Mouse (Mus musculus): ENCODE results near the gene Syne3. TPM values are rescaled to one million over a fixed set of nuclear protein-coding genes. Genes with fewer than 3 reads are reported as not detected.

The Syne3 gene
- polyA plus RNA-seq, 1 experiment from 2014 or later, result 0.08 TPM

DNA sequence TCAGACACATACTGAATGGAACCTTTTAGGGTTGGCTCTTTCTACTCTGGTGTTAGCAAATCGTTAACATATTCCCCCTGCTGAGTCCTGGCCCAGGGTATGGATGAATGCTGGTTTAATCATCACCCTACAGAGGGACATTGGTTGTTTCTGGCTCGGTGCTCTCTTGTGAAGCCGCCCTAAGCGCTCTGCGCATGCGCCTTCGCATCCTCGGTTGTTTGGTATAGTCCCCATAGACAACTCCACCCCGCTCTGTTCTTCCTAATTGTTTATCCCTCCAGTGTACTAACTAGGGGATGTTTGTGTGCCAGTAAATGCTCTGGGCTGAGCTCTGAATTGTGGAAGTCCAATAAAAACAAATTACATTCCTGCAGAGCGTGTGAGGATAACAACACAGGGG lies 7.0 kb upstream of the Syne3 start:
- Histone ChIP-seq H3K4me2 (ENCODE audit: low read length) (no peak overlapping the region), H3K27ac (ENCODE audit: low read depth, low read length) (peak overlapping the region; percentile 39; the same call in 1 of the 2 replicates), H3K9me3 (replicated peaks; ENCODE audit: control insufficient read depth, low read length) (no peaks in the 10 kb centered on the region), H3K9ac (ENCODE audit: low read length) (no peak overlapping the region), H3K4me1 (ENCODE audit: control insufficient read depth, insufficient read depth, low read length) (0 out of 2 replicates have a peak, but pooled peaks cover 3% of the 10 kb centered on the region), H3K4me3 (ENCODE audit: low read depth, low read length) (no peak overlapping the region), H3K27me3 (replicated peaks; ENCODE audit: control insufficient read depth, insufficient read depth, low read length) (no peaks in the 10 kb centered on the region), H3K36me3 (ENCODE audit: control insufficient read depth, insufficient read depth, low read length) (no peaks in the 10 kb centered on the region)
- DNase-seq (ENCODE audit: low spot score) (peak; percentile 52), ATAC-seq (no peak)
- WGBS, result 52% methylated on average over 10 of the region's 10 CpGs

DNA sequence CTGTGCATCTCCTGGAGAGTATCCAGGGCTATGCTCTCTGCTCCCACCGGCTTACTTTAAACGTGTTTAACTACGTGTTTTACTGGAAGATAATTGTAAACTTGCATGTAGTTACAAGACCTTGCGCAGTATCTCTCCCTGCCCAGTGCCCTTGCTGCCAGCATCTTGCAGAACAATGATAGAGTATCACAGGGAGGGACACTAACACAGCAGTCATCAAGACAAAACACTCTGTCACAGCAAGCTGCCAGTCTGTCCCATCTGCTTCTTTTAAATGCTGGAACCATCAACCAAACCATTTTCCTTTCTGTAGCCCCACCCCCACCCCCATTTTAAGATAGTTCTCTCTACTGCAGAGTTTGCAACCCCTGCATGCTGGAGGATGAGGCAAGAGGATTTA lies 6.6 kb upstream of the Syne3 start:
- no peak for DNase-seq (ENCODE audit: low spot score)
- H3K4me2 ChIP-seq (ENCODE audit: low read length), result no peak overlapping the region
- no peak for ATAC-seq
- H3K4me3 ChIP-seq (ENCODE audit: low read depth, low read length), result no peak overlapping the region
- no peak overlapping the region for H3K9ac ChIP-seq (ENCODE audit: low read length)
- H3K27ac ChIP-seq (ENCODE audit: low read depth, low read length), result 0 out of 2 replicates have a peak overlapping the region, but pooled peaks have one; percentile 39
- H3K4me1 ChIP-seq (ENCODE audit: control insufficient read depth, insufficient read depth, low read length), result 0 out of 2 replicates have a peak, but pooled peaks cover 3% of the 10 kb centered on the region
- H3K27me3 ChIP-seq (replicated peaks; ENCODE audit: control insufficient read depth, insufficient read depth, low read length), result 0 out of 2 replicates have a peak, but pooled peaks cover under 1% of the 10 kb centered on the region
- 67% methylated on average over 4 of the region's 4 CpGs for WGBS
- H3K9me3 ChIP-seq (replicated peaks; ENCODE audit: control insufficient read depth, low read length), result no peaks in the 10 kb centered on the region
- no peaks in the 10 kb centered on the region for H3K36me3 ChIP-seq (ENCODE audit: control insufficient read depth, insufficient read depth, low read length)

DNA sequence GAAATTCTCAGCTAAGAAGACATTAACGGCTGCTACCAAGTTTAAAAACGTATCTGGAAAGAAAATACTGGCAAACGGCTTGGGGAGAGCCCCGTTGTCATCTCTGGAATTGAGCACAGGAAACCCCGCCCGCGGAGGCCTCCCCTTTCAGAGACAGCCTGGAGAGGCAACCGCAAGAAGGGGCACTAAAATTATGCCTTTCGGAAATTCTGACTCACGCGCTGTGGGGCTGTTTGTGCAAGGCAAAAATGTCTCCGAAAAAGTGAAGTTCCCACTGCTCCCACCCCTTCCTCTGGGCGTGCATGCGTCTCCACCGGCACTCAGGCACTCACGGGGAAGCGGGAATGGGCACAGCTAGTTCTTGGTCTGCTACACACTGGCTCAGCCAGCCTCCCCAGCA lies 3.5 kb upstream of the Syne3 start:
- H3K4me1 ChIP-seq (ENCODE audit: control insufficient read depth, insufficient read depth, low read length), result peaks cover 13% of the 10 kb centered on the region; the same call in 1 of the 2 replicates
- no peak overlapping the region for H3K27ac ChIP-seq (ENCODE audit: low read depth, low read length)
- DNase-seq (ENCODE audit: low spot score), result no peak
- H3K4me2 ChIP-seq (ENCODE audit: low read length), result no peak overlapping the region
- H3K36me3 ChIP-seq (ENCODE audit: control insufficient read depth, insufficient read depth, low read length), result no peaks in the 10 kb centered on the region
- no peak for ATAC-seq
- H3K9me3 ChIP-seq (replicated peaks; ENCODE audit: control insufficient read depth, low read length), result no peaks in the 10 kb centered on the region
- peaks cover 21% of the 10 kb centered on the region for H3K27me3 ChIP-seq (replicated peaks; ENCODE audit: control insufficient read depth, insufficient read depth, low read length)
- H3K4me3 ChIP-seq (ENCODE audit: low read depth, low read length), result no peak overlapping the region
- WGBS, result 56% methylated on average over 17 of the region's 17 CpGs
- no peak overlapping the region for H3K9ac ChIP-seq (ENCODE audit: low read length)

DNA sequence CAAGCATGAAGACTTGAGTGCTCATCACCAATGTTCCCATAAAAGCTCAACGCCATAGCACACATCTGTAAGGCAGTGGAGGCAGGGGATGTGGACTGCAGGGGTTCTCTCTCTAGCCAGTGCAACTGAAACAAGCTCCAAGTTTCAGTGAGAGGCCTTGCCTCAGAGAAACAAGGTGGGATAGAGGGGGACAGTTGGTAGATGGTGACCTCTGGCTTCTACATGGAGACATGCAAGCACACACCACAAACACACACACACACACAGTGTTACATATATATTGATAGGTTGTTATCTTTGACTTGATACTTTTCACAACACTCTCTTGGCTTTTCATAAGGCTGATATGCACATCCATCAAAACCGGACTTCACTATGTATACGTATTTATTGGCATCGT lies 2.7 kb upstream of the Syne3 start:
- DNase-seq (ENCODE audit: low spot score), result no peak
- ATAC-seq, result no peak
- WGBS, result 94% methylated on average over 4 of the region's 4 CpGs

DNA sequence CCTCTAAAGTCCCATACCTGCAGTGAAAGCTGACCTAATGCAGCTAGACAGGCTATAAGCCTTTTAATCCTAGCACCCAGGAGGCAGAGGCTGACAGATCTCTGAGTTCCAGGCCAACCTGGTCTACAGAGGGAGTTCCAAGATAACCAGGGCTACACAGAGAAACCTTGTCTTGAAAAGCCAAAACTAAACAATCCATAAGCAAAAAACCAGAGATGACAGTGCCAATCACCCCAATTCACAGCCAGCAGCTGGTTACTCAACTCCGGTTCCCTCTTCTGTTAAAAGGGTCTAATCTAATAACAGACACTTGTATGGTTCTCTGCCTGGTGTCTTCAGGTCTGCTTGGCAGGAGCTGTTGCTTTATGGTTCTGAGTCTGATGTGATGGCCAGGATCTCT lies 2.0 kb upstream of the Syne3 start:
- H3K9me3 ChIP-seq (replicated peaks; ENCODE audit: control insufficient read depth, low read length), result no peaks in the 10 kb centered on the region
- peaks cover 26% of the 10 kb centered on the region for H3K27me3 ChIP-seq (replicated peaks; ENCODE audit: control insufficient read depth, insufficient read depth, low read length)
- no peak overlapping the region for H3K4me3 ChIP-seq (ENCODE audit: low read depth, low read length)
- no peaks in the 10 kb centered on the region for H3K36me3 ChIP-seq (ENCODE audit: control insufficient read depth, insufficient read depth, low read length)
- H3K4me2 ChIP-seq (ENCODE audit: low read length), result no peak overlapping the region
- ATAC-seq (no peak), DNase-seq (ENCODE audit: low spot score) (no peak)
- WGBS, result 85% methylated on average over 1 of the region's 1 CpGs
- no peak overlapping the region for H3K27ac ChIP-seq (ENCODE audit: low read depth, low read length)
- no peak overlapping the region for H3K9ac ChIP-seq (ENCODE audit: low read length)
- peaks cover 13% of the 10 kb centered on the region; the same call in 1 of the 2 replicates for H3K4me1 ChIP-seq (ENCODE audit: control insufficient read depth, insufficient read depth, low read length)

More for the DNA sequence above, 2.7 kb upstream of the Syne3 start:
- Histone ChIP-seq H3K4me2 (ENCODE audit: low read length) (no peak overlapping the region), H3K36me3 (ENCODE audit: control insufficient read depth, insufficient read depth, low read length) (no peaks in the 10 kb centered on the region), H3K4me3 (ENCODE audit: low read depth, low read length) (no peak overlapping the region), H3K27me3 (replicated peaks; ENCODE audit: control insufficient read depth, insufficient read depth, low read length) (peaks cover 26% of the 10 kb centered on the region), H3K4me1 (ENCODE audit: control insufficient read depth, insufficient read depth, low read length) (peaks cover 13% of the 10 kb centered on the region; the same call in 1 of the 2 replicates), H3K27ac (ENCODE audit: low read depth, low read length) (no peak overlapping the region), H3K9me3 (replicated peaks; ENCODE audit: control insufficient read depth, low read length) (no peaks in the 10 kb centered on the region), H3K9ac (ENCODE audit: low read length) (no peak overlapping the region)

DNA sequence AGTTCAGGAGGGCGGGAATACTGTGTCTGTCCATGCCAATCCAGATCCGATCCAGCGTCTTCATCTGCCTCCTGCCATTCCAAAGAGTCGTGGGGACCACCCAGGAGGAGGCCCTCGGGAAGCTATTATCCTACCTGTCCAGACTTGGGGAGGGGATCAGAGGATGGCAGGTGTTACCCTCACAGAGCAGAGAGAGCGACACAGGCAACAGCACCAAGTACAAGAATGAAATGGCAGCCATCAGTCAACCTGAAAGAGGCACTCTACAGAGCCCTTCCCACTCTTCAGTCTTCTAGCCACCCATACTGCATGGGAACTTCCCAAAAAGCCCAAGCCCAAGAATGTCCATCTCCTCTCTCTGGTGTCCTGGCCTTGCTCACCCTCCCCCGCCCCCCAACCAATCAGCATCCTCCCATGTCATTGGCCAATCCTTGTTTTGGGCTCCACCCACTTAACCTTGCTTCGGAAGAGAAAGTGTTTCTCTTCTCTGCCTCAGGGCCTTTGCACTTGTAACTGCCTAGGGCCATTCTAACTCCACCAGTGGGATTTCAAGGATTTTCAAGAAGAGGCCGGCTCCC lies 693 bp upstream of the Syne3 start:
- Histone ChIP-seq H3K27ac (ENCODE audit: low read depth, low read length) (no peak overlapping the region), H3K9me3 (replicated peaks; ENCODE audit: control insufficient read depth, low read length) (no peaks in the 10 kb centered on the region), H3K36me3 (ENCODE audit: control insufficient read depth, insufficient read depth, low read length) (no peaks in the 10 kb centered on the region), H3K4me2 (ENCODE audit: low read length) (peak overlapping the region; percentile 94), H3K4me1 (ENCODE audit: control insufficient read depth, insufficient read depth, low read length) (peaks cover 10% of the 10 kb centered on the region; the same call in 1 of the 2 replicates), H3K4me3 (ENCODE audit: low read depth, low read length) (peak overlapping the region; percentile 51), H3K9ac (ENCODE audit: low read length) (peak overlapping the region; percentile 53; the same call in 1 of the 2 replicates), H3K27me3 (replicated peaks; ENCODE audit: control insufficient read depth, insufficient read depth, low read length) (peaks cover 26% of the 10 kb centered on the region)
- DNase-seq (ENCODE audit: low spot score), result no peak
- peak; percentile 33 for ATAC-seq
- 18% methylated on average over 9 of the region's 9 CpGs for WGBS

DNA sequence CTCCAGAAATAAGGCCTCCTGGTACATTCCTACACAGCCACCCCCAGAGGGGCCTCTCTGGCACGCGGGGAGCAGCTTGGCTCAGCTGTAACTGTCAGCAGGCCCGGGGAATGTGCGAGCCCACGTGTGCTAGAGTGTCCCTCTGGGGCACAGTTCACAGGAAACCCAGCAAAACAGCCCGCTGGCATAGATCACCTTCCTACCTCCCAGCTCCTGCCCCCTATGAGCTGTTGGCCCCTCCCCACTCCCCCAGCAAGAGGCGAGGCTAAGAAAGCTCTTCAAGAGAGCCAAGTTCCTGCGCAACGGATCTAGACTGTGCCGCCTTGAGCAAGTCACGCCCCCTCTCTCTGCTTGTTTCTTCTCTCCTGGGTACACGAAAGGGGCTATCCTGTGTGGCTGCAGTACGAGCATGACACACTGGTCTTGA lies 844 bp downstream of the Syne3 start:
- no peak overlapping the region for H3K27ac ChIP-seq (ENCODE audit: low read depth, low read length)
- DNase-seq (ENCODE audit: low spot score), result peak; percentile 49
- peak overlapping the region; percentile 51 for H3K4me3 ChIP-seq (ENCODE audit: low read depth, low read length)
- no peak overlapping the region for H3K9ac ChIP-seq (ENCODE audit: low read length)
- peak overlapping the region; percentile 94 for H3K4me2 ChIP-seq (ENCODE audit: low read length)
- peaks cover 26% of the 10 kb centered on the region for H3K27me3 ChIP-seq (replicated peaks; ENCODE audit: control insufficient read depth, insufficient read depth, low read length)
- H3K36me3 ChIP-seq (ENCODE audit: control insufficient read depth, insufficient read depth, low read length), result no peaks in the 10 kb centered on the region
- 2% methylated on average over 13 of the region's 13 CpGs for WGBS
- peaks cover 10% of the 10 kb centered on the region; the same call in 1 of the 2 replicates for H3K4me1 ChIP-seq (ENCODE audit: control insufficient read depth, insufficient read depth, low read length)
- no peaks in the 10 kb centered on the region for H3K9me3 ChIP-seq (replicated peaks; ENCODE audit: control insufficient read depth, low read length)
- peak; percentile 35; the same call in 1 of the 2 replicates for ATAC-seq

DNA sequence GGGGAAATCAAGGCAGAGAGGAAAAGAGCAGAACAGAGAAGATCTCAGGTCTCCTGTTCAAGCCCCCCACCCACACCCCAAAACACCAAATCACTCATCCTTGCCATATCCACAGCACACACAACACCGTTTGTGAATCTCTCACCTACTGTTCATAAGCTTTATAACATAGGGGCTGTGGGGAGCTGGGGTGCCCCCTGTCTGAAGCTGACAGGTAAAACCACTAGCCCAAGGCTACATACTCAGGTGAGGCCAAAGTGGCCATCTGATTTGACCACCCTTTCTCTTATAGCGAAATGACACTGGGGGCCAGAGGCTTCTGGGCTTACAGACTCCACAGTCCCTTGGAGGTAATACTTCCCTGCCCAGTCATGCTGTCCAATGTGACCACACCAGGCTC lies 1.5 kb downstream of the Syne3 start:
- 59% methylated on average over 2 of the region's 2 CpGs for WGBS
- Histone ChIP-seq H3K9me3 (replicated peaks; ENCODE audit: control insufficient read depth, low read length) (no peaks in the 10 kb centered on the region), H3K27me3 (replicated peaks; ENCODE audit: control insufficient read depth, insufficient read depth, low read length) (peaks cover 26% of the 10 kb centered on the region), H3K4me1 (ENCODE audit: control insufficient read depth, insufficient read depth, low read length) (peaks cover 10% of the 10 kb centered on the region; the same call in 1 of the 2 replicates), H3K4me3 (ENCODE audit: low read depth, low read length) (no peak overlapping the region), H3K36me3 (ENCODE audit: control insufficient read depth, insufficient read depth, low read length) (no peaks in the 10 kb centered on the region), H3K9ac (ENCODE audit: low read length) (no peak overlapping the region), H3K4me2 (ENCODE audit: low read length) (no peak overlapping the region), H3K27ac (ENCODE audit: low read depth, low read length) (no peak overlapping the region)
- DNase-seq (ENCODE audit: low spot score), result no peak
- no peak for ATAC-seq

DNA sequence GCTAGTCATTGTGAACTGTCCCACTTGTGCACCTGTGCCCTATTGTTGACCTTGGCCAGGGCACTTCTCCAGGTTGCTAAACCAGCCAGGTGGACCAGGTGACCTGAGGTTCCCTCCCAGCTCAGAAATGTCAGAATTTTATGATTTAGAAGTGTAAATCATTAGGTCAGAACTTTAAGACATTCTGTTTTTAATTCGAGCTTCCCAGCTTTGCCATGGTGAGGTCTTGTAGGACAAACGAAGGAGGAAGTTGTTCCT lies 4.0 kb downstream of the Syne3 start:
- Histone ChIP-seq H3K27ac (ENCODE audit: low read depth, low read length) (no peak overlapping the region), H3K9ac (ENCODE audit: low read length) (no peak overlapping the region), H3K36me3 (ENCODE audit: control insufficient read depth, insufficient read depth, low read length) (no peaks in the 10 kb centered on the region), H3K4me2 (ENCODE audit: low read length) (no peak overlapping the region), H3K27me3 (replicated peaks; ENCODE audit: control insufficient read depth, insufficient read depth, low read length) (peaks cover 20% of the 10 kb centered on the region), H3K9me3 (replicated peaks; ENCODE audit: control insufficient read depth, low read length) (no peaks in the 10 kb centered on the region), H3K4me1 (ENCODE audit: control insufficient read depth, insufficient read depth, low read length) (peaks cover 10% of the 10 kb centered on the region; the same call in 1 of the 2 replicates), H3K4me3 (ENCODE audit: low read depth, low read length) (no peak overlapping the region)
- DNase-seq (ENCODE audit: low spot score) (no peak), ATAC-seq (no peak)
- WGBS, result 59% methylated on average over 2 of the region's 2 CpGs

Measured in forebrain, embryonic 14.5 days (tissue).